Mouse (Mus musculus): ENCODE measurements around the gene Tmco4.

Gene Tmco4

GRCm38 (mm10) chr4:138972827-138973718 lies at the start of gene Tmco4:
TSS of gene Tmco4 (plus strand) at chr4:138972888.
- peak; percentile 88 for DNase-seq

GRCm38 (mm10) chr4:138925561-138925960 lies 47.1 kb upstream of the Tmco4 start:
- DNase-seq = no peak

- no peak for DNase-seq
Measured at GRCm38 (mm10) chr4:138933862-138934261, 38.8 kb upstream of the Tmco4 start.

GRCm38 (mm10) chr4:138934456-138935145 lies 38.1 kb upstream of the Tmco4 start:
- no peak for DNase-seq

GRCm38 (mm10) chr4:138938495-138939269 lies 34.0 kb upstream of the Tmco4 start:
- peak; percentile 79 for DNase-seq

GRCm38 (mm10) chr4:138939481-138939880 lies 33.2 kb upstream of the Tmco4 start:
- no peak for DNase-seq

GRCm38 (mm10) chr4:138941401-138941800 lies 31.3 kb upstream of the Tmco4 start:
- DNase-seq = peak; percentile 28

- DNase-seq = no peak
Measured at GRCm38 (mm10) chr4:138941966-138942365, 30.7 kb upstream of the Tmco4 start.

- peak; percentile 86 for DNase-seq
Measured at GRCm38 (mm10) chr4:138943730-138944129, 29.0 kb upstream of the Tmco4 start.

- no peak for DNase-seq
Measured at GRCm38 (mm10) chr4:138948257-138948656, 24.4 kb upstream of the Tmco4 start.

- DNase-seq = no peak
Measured at GRCm38 (mm10) chr4:138958612-138959011, 14.1 kb upstream of the Tmco4 start.

GRCm38 (mm10) chr4:138959120-138959519 lies 13.6 kb upstream of the Tmco4 start:
- DNase-seq = no peak

GRCm38 (mm10) chr4:138959926-138960325 lies 12.8 kb upstream of the Tmco4 start:
- DNase-seq = peak; percentile 80

GRCm38 (mm10) chr4:138962719-138963118 lies 10.0 kb upstream of the Tmco4 start:
- DNase-seq = no peak

GRCm38 (mm10) chr4:138965871-138966270 lies 6.8 kb upstream of the Tmco4 start:
- peak; percentile 62 for DNase-seq

GRCm38 (mm10) chr4:138966866-138967265 lies 5.8 kb upstream of the Tmco4 start, which contains the start of gene Rnf186:
TSS of gene Rnf186 (plus strand) at chr4:138967112.
- DNase-seq = peak; percentile 95

- peak; percentile 57 for DNase-seq
Measured at GRCm38 (mm10) chr4:138967485-138967884, 5.2 kb upstream of the Tmco4 start.

- peak; percentile 66 for DNase-seq
Measured at GRCm38 (mm10) chr4:138968772-138969556, 3.7 kb upstream of the Tmco4 start.

- DNase-seq = peak; percentile 60
Measured at GRCm38 (mm10) chr4:138969736-138970135, 3.0 kb upstream of the Tmco4 start.

- DNase-seq = no peak
Measured at GRCm38 (mm10) chr4:138971371-138971770, 1.3 kb upstream of the Tmco4 start.

- peak; percentile 89 for DNase-seq
Measured at GRCm38 (mm10) chr4:138972139-138972826, 405 bp upstream of the Tmco4 start.

GRCm38 (mm10) chr4:138973719-138974115 lies 1.0 kb downstream of the Tmco4 start:
- DNase-seq = no peak

Measured in kidney, adult 9 months (tissue).